Mouse (Mus musculus): Measurements from ENCODE around the gene Ift46. TPM values are rescaled to one million over a fixed set of nuclear protein-coding genes. Genes with fewer than 3 reads are reported as not detected.

Ift46 gene
- polyA plus RNA-seq, 1 experiment = 26.2 TPM

GRCm38 (mm10) chr9:44832356-44832755 lies 64.6 kb downstream of the Ift46 start:
- TF ChIP-seq CTCF (IDR thresholded peaks at IDR 0.05; ENCODE audit: extremely low read depth, insufficient read length, insufficient replicate concordance, low read depth, low read length) (no peak), POLR2A (IDR thresholded peaks at IDR 0.05; ENCODE audit: low read depth, low read length) (no peak)
- Histone ChIP-seq H3K4me3 (ENCODE audit: low read depth, low read length) (no peak overlapping the region), H3K27me3 (ENCODE audit: control insufficient read depth, insufficient read depth, low read length) (no peaks in the 10 kb centered on the region), H3K36me3 (ENCODE audit: control insufficient read depth, insufficient read depth, low read length) (peaks cover 71% of the 10 kb centered on the region), H3K4me1 (ENCODE audit: control insufficient read depth, insufficient read depth, insufficient read length, low read length) (no peaks in the 10 kb centered on the region), H3K27ac (ENCODE audit: insufficient read depth, low read depth, low read length) (no peak overlapping the region)
- 60% methylated on average over 4 of the region's 4 CpGs for WGBS

DNA sequence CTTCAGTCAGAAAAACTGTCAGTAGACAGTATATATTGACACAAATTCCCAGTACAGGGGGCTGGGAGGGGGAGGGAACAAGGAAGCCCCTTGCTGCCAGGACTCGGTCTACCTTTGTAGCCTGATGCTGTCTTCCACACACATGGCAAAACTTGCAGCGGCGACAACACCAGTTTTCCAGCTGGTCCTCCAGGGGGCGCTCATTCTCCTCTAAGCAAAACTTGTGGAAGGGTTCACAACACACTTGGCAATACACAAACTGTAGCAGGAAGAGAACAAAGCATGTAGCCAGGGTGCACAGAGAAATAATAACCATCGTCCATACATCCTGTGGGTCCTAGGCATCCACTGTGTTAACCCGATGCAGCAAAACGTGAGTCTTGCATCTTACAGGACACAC lies 68.7 kb downstream of the Ift46 start:
- no peak overlapping the region for H3K27ac ChIP-seq (ENCODE audit: insufficient read depth, low read depth, low read length)
- H3K36me3 ChIP-seq (ENCODE audit: control insufficient read depth, insufficient read depth, low read length) = peaks cover 57% of the 10 kb centered on the region
- TF ChIP-seq CTCF (IDR thresholded peaks at IDR 0.05; ENCODE audit: extremely low read depth, insufficient read length, insufficient replicate concordance, low read depth, low read length) = peak; percentile 72; the same call in 1 of the 2 replicates
- TF ChIP-seq POLR2A (IDR thresholded peaks at IDR 0.05; ENCODE audit: low read depth, low read length) = no peak
- 42% methylated on average over 7 of the region's 7 CpGs for WGBS
- H3K27me3 ChIP-seq (ENCODE audit: control insufficient read depth, insufficient read depth, low read length) = no peaks in the 10 kb centered on the region
- H3K4me1 ChIP-seq (ENCODE audit: control insufficient read depth, insufficient read depth, insufficient read length, low read length) = no peaks in the 10 kb centered on the region
- H3K4me3 ChIP-seq (ENCODE audit: low read depth, low read length) = no peak overlapping the region

DNA sequence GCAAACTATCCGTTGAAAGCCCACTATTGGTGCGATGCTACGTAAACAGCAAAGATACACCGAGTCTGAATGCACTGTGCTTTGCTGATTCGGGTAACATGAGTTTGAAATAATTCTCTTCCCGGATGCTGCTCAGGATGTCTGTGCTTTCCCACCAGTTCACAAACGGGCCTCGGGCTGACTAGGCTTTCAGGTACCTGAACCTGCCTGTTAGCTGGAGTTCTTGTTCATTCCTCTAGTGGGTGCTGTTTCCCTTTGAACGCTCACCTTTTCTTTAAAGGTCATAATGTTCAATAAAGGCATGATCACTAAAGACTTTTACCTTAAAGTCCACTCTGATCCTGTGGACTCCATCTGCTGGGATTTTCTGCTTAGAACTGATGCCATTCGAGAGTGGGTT lies 73.5 kb downstream of the Ift46 start:
- Histone ChIP-seq H3K4me3 (ENCODE audit: low read depth, low read length) (no peak overlapping the region), H3K4me1 (ENCODE audit: control insufficient read depth, insufficient read depth, insufficient read length, low read length) (no peaks in the 10 kb centered on the region), H3K27ac (ENCODE audit: insufficient read depth, low read depth, low read length) (no peak overlapping the region), H3K27me3 (ENCODE audit: control insufficient read depth, insufficient read depth, low read length) (no peaks in the 10 kb centered on the region), H3K36me3 (ENCODE audit: control insufficient read depth, insufficient read depth, low read length) (peaks cover 54% of the 10 kb centered on the region)
- TF ChIP-seq CTCF (IDR thresholded peaks at IDR 0.05; ENCODE audit: extremely low read depth, insufficient read length, insufficient replicate concordance, low read depth, low read length) = peak; percentile 49; the same call in 1 of the 2 replicates
- no peak for TF ChIP-seq POLR2A (IDR thresholded peaks at IDR 0.05; ENCODE audit: low read depth, low read length)
- WGBS = 73% methylated on average over 10 of the region's 10 CpGs

Other genes with a start within 250 kb of the Ift46 start
- 2.0 and 5.7 TPM in 2 replicates for gene Cxcr5, start 206.0 kb upstream of the Ift46 start, polyA plus RNA-seq (2012; rRNA removed)
- 5.1 and 9.6 TPM in 2 replicates for gene Ddx6, start 163.0 kb upstream of the Ift46 start, polyA plus RNA-seq (2012; rRNA removed)
- 131 and 183 TPM in 2 replicates for gene Treh, start 94.7 kb upstream of the Ift46 start, polyA plus RNA-seq (2012; rRNA removed)
- 29.8 and 34.1 TPM in 2 replicates for gene Phldb1, start 32.7 kb upstream of the Ift46 start, polyA plus RNA-seq (2012; rRNA removed)
- gene Arcn1, start 63 bp upstream of the Ift46 start, polyA plus RNA-seq (2012; rRNA removed) = 19.3 and 47.9 TPM in 2 replicates
- 2.9 and 6.9 TPM in 2 replicates for gene Tmem25, start 31.4 kb downstream of the Ift46 start, polyA plus RNA-seq (2012; rRNA removed)
- gene Ttc36, start 35.2 kb downstream of the Ift46 start, polyA plus RNA-seq (2012; rRNA removed) = 2.1 and 9.4 TPM in 2 replicates
- gene Kmt2a, start 113.4 kb downstream of the Ift46 start, polyA plus RNA-seq (2012; rRNA removed) = 6.8 and 12.2 TPM in 2 replicates
- 72.7 and 102 TPM in 2 replicates for gene Atp5l, start 152.8 kb downstream of the Ift46 start, polyA plus RNA-seq (2012; rRNA removed)
- gene Ube4a, start 197.7 kb downstream of the Ift46 start, polyA plus RNA-seq (2012; rRNA removed) = 4.9 and 7.1 TPM in 2 replicates
- 2.8 and 4.0 TPM in 2 replicates for gene Cd3g, start 212.5 kb downstream of the Ift46 start, polyA plus RNA-seq (2012; rRNA removed)
- gene Cd3d, start 213.9 kb downstream of the Ift46 start, polyA plus RNA-seq (2012; rRNA removed) = 3.3 and 3.8 TPM in 2 replicates
- gene Cd3e, start 241.7 kb downstream of the Ift46 start, polyA plus RNA-seq (2012; rRNA removed) = 12.9 and 13.7 TPM in 2 replicates

Data from small intestine, adult 2 months (tissue).